Mouse (Mus musculus) macrophage (primary cell): ENCODE data around the gene Scarb1. TPM values are rescaled to one million over a fixed set of nuclear protein-coding genes. Genes with fewer than 3 reads are reported as not detected.

ENCODE experiments used
- H3K27ac ChIP-seq: fragments of 350-480 bp; formaldehyde crosslinking; 2 replicates; pipeline ENCODE4 v1.9.0; 2021
- H3K36me3 ChIP-seq: fragments of 350-480 bp; formaldehyde crosslinking; 2 replicates; pipeline ENCODE4 v1.9.0; 2021; ENCODE audit errors: inconsistent target
- H3K4me3 ChIP-seq: fragments of 350-480 bp; formaldehyde crosslinking; 2 replicates; pipeline ENCODE4 v1.9.0; 2021; ENCODE audit errors: inconsistent target
- H3K79me2 ChIP-seq: fragments of 350-480 bp; formaldehyde crosslinking; 2 replicates; pipeline ENCODE4 v1.9.0; 2021; ENCODE audit errors: inconsistent target
- WGBS: methylation state at CpG from one replicate; pipeline ENCODE4 v1.1.7; 2026; ENCODE audit warnings: inconsistent platforms; ENCODE audit not compliant: missing documents; 5-methylcytosine and 5-hydroxymethylcytosine counted together
- polyA plus RNA-seq: library from polyadenylated mRNA; stranded (reverse); fragments of 250-400 nt; gene quantifications from 3 replicates; pipeline ENCODE4 v1.2.4, GENCODE M21; 2018; ENCODE audit warnings: inconsistent platforms

The Scarb1 gene
- polyA plus RNA-seq, 1 experiment from 2014 or later: 83.7 TPM

- WGBS: 96% methylated on average over 9 of the region's 9 CpGs
- Histone ChIP-seq H3K79me2 (no peaks in the 10 kb centered on the region), H3K27ac (no peak overlapping the region), H3K36me3 (peaks cover 57% of the 10 kb centered on the region), H3K4me3 (no peak overlapping the region)
These were observed 53.7 kb downstream of the Scarb1 start for GRCm38 (mm10) chr5:125287053-125287655.

GRCm38 (mm10) chr5:125286090-125286489 is 54.8 kb downstream of the Scarb1 start:
- WGBS: 96% methylated on average over 11 of the region's 11 CpGs
- peaks cover 66% of the 10 kb centered on the region for H3K36me3 ChIP-seq

GRCm38 (mm10) chr5:125283748-125284640 is 56.9 kb downstream of the Scarb1 start:
- Histone ChIP-seq H3K4me3 (no peak overlapping the region), H3K79me2 (no peaks in the 10 kb centered on the region), H3K36me3 (peaks cover 63% of the 10 kb centered on the region), H3K27ac (no peak overlapping the region)
- WGBS: 90% methylated on average over 31 of the region's 35 CpGs

More at GRCm38 (mm10) chr5:125286090-125286489, 54.8 kb downstream of the Scarb1 start:
- H3K27ac ChIP-seq: no peak overlapping the region
- no peak overlapping the region for H3K4me3 ChIP-seq
- no peaks in the 10 kb centered on the region for H3K79me2 ChIP-seq

GRCm38 (mm10) chr5:125279216-125279615 is 61.7 kb downstream of the Scarb1 start:
- WGBS: 85% methylated on average over 7 of the region's 7 CpGs
- Histone ChIP-seq H3K27ac (no peak overlapping the region), H3K79me2 (no peaks in the 10 kb centered on the region), H3K4me3 (no peak overlapping the region), H3K36me3 (peaks cover 39% of the 10 kb centered on the region; the same call in 1 of the 2 replicates)

GRCm38 (mm10) chr5:125278314-125278713 is 62.6 kb downstream of the Scarb1 start:
- 36% methylated on average over 6 of the region's 6 CpGs for WGBS
- no peak overlapping the region for H3K4me3 ChIP-seq
- H3K79me2 ChIP-seq: no peaks in the 10 kb centered on the region
- H3K27ac ChIP-seq: no peak overlapping the region
- peaks cover 30% of the 10 kb centered on the region; the same call in 1 of the 2 replicates for H3K36me3 ChIP-seq

GRCm38 (mm10) chr5:125277313-125277712 is 63.6 kb downstream of the Scarb1 start:
- WGBS: 88% methylated on average over 6 of the region's 6 CpGs
- H3K36me3 ChIP-seq: peaks cover 25% of the 10 kb centered on the region; the same call in 1 of the 2 replicates
- no peak overlapping the region for H3K27ac ChIP-seq
- H3K4me3 ChIP-seq: no peak overlapping the region
- no peaks in the 10 kb centered on the region for H3K79me2 ChIP-seq

GRCm38 (mm10) chr5:125276765-125277164 is 64.1 kb downstream of the Scarb1 start:
- Histone ChIP-seq H3K36me3 (peaks cover 20% of the 10 kb centered on the region; the same call in 1 of the 2 replicates), H3K4me3 (no peak overlapping the region), H3K79me2 (no peaks in the 10 kb centered on the region), H3K27ac (no peak overlapping the region)
- 98% methylated on average over 4 of the region's 4 CpGs for WGBS

GRCm38 (mm10) chr5:125275315-125275714 is 65.6 kb downstream of the Scarb1 start:
- Histone ChIP-seq H3K36me3 (peaks cover 12% of the 10 kb centered on the region; the same call in 1 of the 2 replicates), H3K27ac (no peak overlapping the region), H3K79me2 (no peaks in the 10 kb centered on the region), H3K4me3 (no peak overlapping the region)
- 87% methylated on average over 8 of the region's 8 CpGs for WGBS

- 100% methylated on average over 3 of the region's 3 CpGs for WGBS
- Histone ChIP-seq H3K36me3 (peaks cover 12% of the 10 kb centered on the region; the same call in 1 of the 2 replicates), H3K79me2 (no peaks in the 10 kb centered on the region), H3K4me3 (no peak overlapping the region), H3K27ac (no peak overlapping the region)
These were observed 66.1 kb downstream of the Scarb1 start for GRCm38 (mm10) chr5:125274773-125275172.

- Histone ChIP-seq H3K4me3 (no peak overlapping the region), H3K79me2 (no peaks in the 10 kb centered on the region), H3K27ac (peak overlapping the region; percentile 35), H3K36me3 (peaks cover 12% of the 10 kb centered on the region; the same call in 1 of the 2 replicates)
- 65% methylated on average over 1 of the region's 2 CpGs for WGBS
These were observed 66.7 kb downstream of the Scarb1 start for GRCm38 (mm10) chr5:125274182-125274581.

- WGBS: 0% methylated on average over 7 of the region's 8 CpGs
- H3K79me2 ChIP-seq: no peaks in the 10 kb centered on the region
- peak overlapping the region; percentile 35 for H3K27ac ChIP-seq
- peaks cover 12% of the 10 kb centered on the region; the same call in 1 of the 2 replicates for H3K36me3 ChIP-seq
- no peak overlapping the region for H3K4me3 ChIP-seq
These were observed 67.2 kb downstream of the Scarb1 start for GRCm38 (mm10) chr5:125273666-125274109.

- H3K4me3 ChIP-seq: no peak overlapping the region
These were observed 68.5 kb downstream of the Scarb1 start for GRCm38 (mm10) chr5:125272231-125272988.

GRCm38 (mm10) chr5:125271531-125272203 is 69.2 kb downstream of the Scarb1 start:
- 10% methylated on average over 14 of the region's 15 CpGs for WGBS
- Histone ChIP-seq H3K27ac (no peak overlapping the region), H3K79me2 (no peaks in the 10 kb centered on the region), H3K36me3 (peaks cover 2% of the 10 kb centered on the region; the same call in 1 of the 2 replicates), H3K4me3 (no peak overlapping the region)

More at GRCm38 (mm10) chr5:125272231-125272988, 68.5 kb downstream of the Scarb1 start:
- H3K27ac ChIP-seq: no peak overlapping the region
- H3K79me2 ChIP-seq: no peaks in the 10 kb centered on the region
- peaks cover 9% of the 10 kb centered on the region; the same call in 1 of the 2 replicates for H3K36me3 ChIP-seq
- WGBS: 84% methylated on average over 10 of the region's 10 CpGs
